Mouse (Mus musculus) thymus, adult 2 months (tissue): Measurements from ENCODE around the gene P4ha2. TPM values are rescaled to one million over a fixed set of nuclear protein-coding genes. Genes with fewer than 3 reads are reported as not detected.

ENCODE experiments used
- DNase-seq: peaks from one replicate; pipeline ENCODE4 v3.0.0; 2021
- H3K27ac ChIP-seq: fragments of 200-500 bp; 2 replicates; pipeline ENCODE4 v1.5.1; 2012; ENCODE audit warnings: low read length, control low read depth; ENCODE audit not compliant: control insufficient read depth, insufficient read depth
- H3K27me3 ChIP-seq: fragments of 200-500 bp; 2 replicates; pipeline ENCODE4 v1.6.1; 2012; ENCODE audit warnings: mild to moderate bottlenecking, low read length, moderate library complexity, mixed read lengths; ENCODE audit not compliant: control insufficient read depth, insufficient read depth
- H3K36me3 ChIP-seq: fragments of 200-500 bp; 2 replicates; pipeline ENCODE4 v1.6.1; 2012; ENCODE audit warnings: mild to moderate bottlenecking, low read length, moderate library complexity; ENCODE audit not compliant: control insufficient read depth, insufficient read depth
- H3K4me1 ChIP-seq: fragments of 200-500 bp; replicated peaks from 2 replicates; pipeline ENCODE4 v1.6.1; 2012; ENCODE audit warnings: low read length; ENCODE audit not compliant: control insufficient read depth, insufficient read depth
- H3K4me3 ChIP-seq: fragments of 200-500 bp; 2 replicates; pipeline ENCODE4 v1.5.1; 2012; ENCODE audit warnings: mild to moderate bottlenecking, low read length, control low read depth, moderate library complexity; ENCODE audit not compliant: control insufficient read depth, insufficient read depth
- CTCF ChIP-seq: fragments of 200-500 bp; IDR thresholded peaks from 2 replicates; pipeline ENCODE4 v1.5.1; 2012; ENCODE audit warnings: mild to moderate bottlenecking, control low read depth, low read length, moderate library complexity, borderline replicate concordance; ENCODE audit not compliant: control insufficient read depth, poor library complexity, insufficient read depth; ENCODE audit errors: extremely low read depth
- POLR2A ChIP-seq: fragments of 200-500 bp; IDR thresholded peaks from 2 replicates; pipeline ENCODE4 v1.6.1; 2012; ENCODE audit warnings: mild to moderate bottlenecking, low read length, control low read depth, moderate library complexity; ENCODE audit not compliant: control insufficient read depth, poor library complexity, insufficient read depth; ENCODE audit errors: extremely low read depth
- WGBS: fragments of 180-500 bp; shearing (Covaris S2); methylation state at CpG from one replicate; pipeline ENCODE4 v1.1.7; 2018; 5-methylcytosine and 5-hydroxymethylcytosine counted together
- polyA plus RNA-seq: library from polyadenylated mRNA; depleted of rRNA; stranded (reverse); fragments of >200 nt; gene quantifications from 2 replicates; pipeline ENCODE4 v1.2.3, GENCODE M21; 2012

Gene P4ha2
- polyA plus RNA-seq, 1 experiment: 4.6 TPM

DNA sequence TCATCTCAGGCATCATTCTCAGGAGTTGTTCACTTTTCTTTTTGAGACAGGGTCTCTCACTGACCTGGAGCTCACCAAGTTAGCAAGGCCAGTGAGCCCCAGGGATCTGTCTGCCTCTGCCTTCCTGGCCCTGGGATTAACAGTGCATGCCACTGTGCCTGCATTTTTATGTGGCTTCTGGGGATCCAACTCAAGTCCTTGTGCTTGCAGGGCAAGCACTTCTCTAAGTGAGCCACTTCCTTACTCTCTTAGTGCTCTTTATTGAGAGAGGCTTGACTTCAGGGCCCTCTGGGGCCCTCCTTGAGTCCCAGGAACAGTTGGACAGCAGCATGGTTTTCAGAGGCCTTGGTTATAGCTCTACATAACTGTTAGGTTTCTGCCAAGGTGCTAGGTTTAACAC, 56.6 kb downstream of the P4ha2 start:
- no peak for TF ChIP-seq CTCF
- TF ChIP-seq POLR2A: no peak
- Histone ChIP-seq H3K36me3 (no peaks in the 10 kb centered on the region), H3K4me1 (peaks cover 34% of the 10 kb centered on the region), H3K27me3 (no peaks in the 10 kb centered on the region), H3K27ac (no peak overlapping the region), H3K4me3 (no peak overlapping the region)
- no peak for DNase-seq

DNA sequence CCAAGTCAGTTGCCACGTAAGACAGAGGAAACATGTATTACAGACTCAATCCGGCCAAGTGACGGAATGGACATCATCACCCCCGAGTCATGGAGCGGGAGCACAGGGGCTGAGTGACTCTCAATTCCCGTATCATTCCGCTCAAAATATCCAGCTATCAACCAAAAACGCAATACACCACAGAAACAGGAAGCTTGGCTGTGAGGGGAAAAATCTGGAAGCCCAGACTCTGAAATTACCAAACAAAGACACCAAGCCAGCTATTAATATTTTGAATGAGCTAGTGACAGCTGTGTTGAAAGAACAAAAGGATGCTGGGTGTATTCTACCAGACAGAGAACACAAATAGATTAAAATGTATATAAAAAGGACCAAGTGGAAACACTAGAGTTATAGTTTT, 57.7 kb downstream of the P4ha2 start:
- no peak for DNase-seq
- TF ChIP-seq CTCF: no peak
- TF ChIP-seq POLR2A: no peak
- Histone ChIP-seq H3K4me3 (no peak overlapping the region), H3K27ac (no peak overlapping the region), H3K36me3 (no peaks in the 10 kb centered on the region), H3K4me1 (peaks cover 38% of the 10 kb centered on the region), H3K27me3 (no peaks in the 10 kb centered on the region)
- WGBS: 91% methylated on average over 8 of the region's 8 CpGs

DNA sequence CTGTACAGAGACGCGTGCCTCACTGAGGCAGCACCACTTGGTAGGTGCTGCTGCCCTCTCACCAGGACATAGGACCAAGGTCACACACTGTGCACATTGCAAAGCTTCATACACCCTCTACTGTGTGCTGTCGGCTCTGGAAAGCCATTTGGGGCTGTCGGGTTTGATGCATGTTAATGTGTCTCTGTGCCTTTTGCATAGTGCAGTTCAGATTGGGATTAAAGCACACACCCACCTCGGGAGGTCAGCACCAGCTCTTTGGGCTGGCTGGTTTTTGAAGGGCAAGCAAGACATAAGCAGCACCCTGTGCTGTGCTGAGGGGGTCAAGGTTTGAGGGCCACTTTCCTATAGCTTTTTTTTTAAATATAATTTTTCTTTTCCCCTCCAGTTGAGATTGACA, 60.5 kb downstream of the P4ha2 start:
- no peak for DNase-seq
- 85% methylated on average over 5 of the region's 5 CpGs for WGBS
- no peaks in the 10 kb centered on the region for H3K27me3 ChIP-seq

DNA sequence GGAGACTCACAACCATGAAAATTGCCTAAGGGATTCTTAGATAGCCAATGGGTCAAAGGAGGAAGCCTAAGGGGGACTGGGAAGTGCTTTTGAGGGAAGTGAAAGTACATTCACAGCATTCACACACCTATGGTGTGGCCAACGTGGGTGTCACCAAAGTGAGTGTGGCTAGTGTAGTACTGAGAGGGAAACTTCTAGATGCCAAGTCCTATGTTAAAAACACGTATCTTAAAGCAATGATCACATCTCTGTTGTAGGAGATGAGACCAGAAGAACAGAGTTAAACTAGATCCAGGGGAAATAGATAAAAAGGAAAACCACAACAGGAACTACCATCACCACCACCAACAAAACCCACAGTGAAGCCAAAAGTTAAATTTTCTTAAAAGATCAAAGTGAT, 61.0 kb downstream of the P4ha2 start:
- 7% methylated on average over 2 of the region's 2 CpGs for WGBS
- no peak overlapping the region for H3K4me3 ChIP-seq
- no peak overlapping the region for H3K27ac ChIP-seq
- peaks cover 34% of the 10 kb centered on the region for H3K4me1 ChIP-seq
- H3K27me3 ChIP-seq: no peaks in the 10 kb centered on the region
- TF ChIP-seq POLR2A (no peak), CTCF (no peak)
- H3K36me3 ChIP-seq: no peaks in the 10 kb centered on the region
- no peak for DNase-seq

More for the DNA sequence above, 60.5 kb downstream of the P4ha2 start:
- H3K4me1 ChIP-seq: peaks cover 39% of the 10 kb centered on the region
- TF ChIP-seq POLR2A: no peak
- no peak overlapping the region for H3K27ac ChIP-seq
- H3K36me3 ChIP-seq: no peaks in the 10 kb centered on the region
- no peak overlapping the region for H3K4me3 ChIP-seq

DNA sequence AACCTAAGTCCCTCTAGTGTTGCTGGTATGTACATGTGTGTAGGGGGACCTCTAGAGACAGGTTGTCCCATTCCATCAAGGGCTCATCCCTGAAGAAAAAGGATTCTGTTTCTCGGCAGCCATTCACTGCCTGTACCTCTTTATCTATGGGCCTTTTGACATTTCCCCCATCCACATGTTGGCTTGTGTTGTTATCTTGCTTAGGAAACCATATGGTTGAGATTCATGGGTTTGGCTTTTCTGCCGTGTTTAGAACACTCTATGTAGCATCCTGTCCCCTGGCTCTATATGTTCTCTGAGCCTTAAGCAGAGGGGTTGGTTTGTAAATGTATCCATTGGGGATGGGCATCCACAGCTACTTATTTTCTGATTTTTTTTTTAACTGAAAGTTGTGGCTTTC, 61.6 kb downstream of the P4ha2 start:
- peaks cover 29% of the 10 kb centered on the region for H3K4me1 ChIP-seq
- H3K36me3 ChIP-seq: no peaks in the 10 kb centered on the region
- no peak for DNase-seq
- 44% methylated on average over 2 of the region's 2 CpGs for WGBS
- no peak for TF ChIP-seq CTCF
- TF ChIP-seq POLR2A: no peak
- H3K27me3 ChIP-seq: no peaks in the 10 kb centered on the region
- H3K27ac ChIP-seq: no peak overlapping the region
- H3K4me3 ChIP-seq: no peak overlapping the region

DNA sequence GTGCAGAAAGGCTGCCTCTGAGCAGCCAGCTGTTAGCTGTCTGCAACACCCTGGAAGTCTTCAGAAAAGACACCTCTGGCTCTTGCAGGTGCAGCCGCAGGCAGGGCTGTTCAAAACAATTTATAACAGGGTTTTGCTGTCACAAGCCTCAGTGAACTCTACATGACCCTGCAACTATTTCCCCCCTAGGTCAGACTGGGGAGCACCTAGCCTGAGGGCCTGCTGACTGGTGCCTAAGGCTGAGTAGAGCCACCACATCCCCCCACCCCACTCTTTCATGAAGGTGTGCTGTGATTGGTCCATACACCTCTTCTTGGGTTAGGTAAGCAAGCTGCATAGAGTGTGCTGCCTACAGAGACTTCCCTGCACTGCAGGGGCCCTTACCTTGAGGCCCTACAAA, 63.1 kb downstream of the P4ha2 start:
- H3K27me3 ChIP-seq: no peaks in the 10 kb centered on the region
- WGBS: 4% methylated on average over 1 of the region's 1 CpGs
- TF ChIP-seq CTCF (no peak), POLR2A (no peak)
- peak; percentile 11 for DNase-seq
- no peak overlapping the region for H3K27ac ChIP-seq
- H3K36me3 ChIP-seq: no peaks in the 10 kb centered on the region
- peaks cover 26% of the 10 kb centered on the region for H3K4me1 ChIP-seq
- no peak overlapping the region for H3K4me3 ChIP-seq

DNA sequence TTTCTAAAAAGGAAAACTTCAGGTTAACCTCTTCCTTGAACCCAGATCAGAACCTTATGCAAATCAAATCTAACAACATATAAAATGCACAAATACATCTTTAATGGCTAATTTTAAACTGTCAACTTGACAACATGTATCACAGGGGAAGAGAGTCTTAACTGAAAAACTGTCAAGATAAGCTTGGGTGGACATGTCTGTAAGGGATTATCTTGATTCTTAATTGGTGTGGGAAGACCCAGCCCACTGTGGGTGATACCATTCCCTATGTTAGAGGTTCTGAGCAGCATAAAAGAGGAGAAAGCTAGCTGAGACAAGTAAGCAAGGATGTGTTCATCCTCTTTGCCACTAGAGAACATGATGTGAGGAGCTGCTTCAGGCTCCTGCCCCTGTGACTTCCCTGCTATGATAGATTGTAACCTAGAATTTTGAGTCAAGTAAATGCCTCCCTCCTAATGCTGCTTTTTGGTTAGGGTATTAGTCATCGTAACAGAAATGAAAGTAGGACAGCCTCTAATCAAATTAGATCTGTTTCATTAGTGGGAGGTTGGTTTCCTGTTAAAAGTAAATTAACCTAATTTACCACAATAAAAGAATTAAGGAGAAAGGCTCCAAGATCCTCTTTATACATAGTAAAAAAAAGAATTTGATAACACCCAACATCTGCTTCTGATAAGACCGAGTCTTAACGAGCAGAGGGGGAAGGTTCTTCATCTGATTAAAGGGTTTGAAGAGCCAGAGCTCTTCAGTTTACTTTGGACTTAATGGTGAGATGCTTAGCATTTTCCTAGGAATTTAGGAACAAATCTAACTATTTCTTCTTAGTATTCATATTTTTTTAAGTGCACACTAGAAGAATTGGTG, 69.8 kb downstream of the P4ha2 start:
- DNase-seq: no peak
- Histone ChIP-seq H3K4me1 (no peaks in the 10 kb centered on the region), H3K4me3 (no peak overlapping the region), H3K27ac (no peak overlapping the region), H3K27me3 (no peaks in the 10 kb centered on the region), H3K36me3 (no peaks in the 10 kb centered on the region)
- WGBS: 80% methylated on average over 3 of the region's 3 CpGs
- no peak for TF ChIP-seq POLR2A
- no peak for TF ChIP-seq CTCF

DNA sequence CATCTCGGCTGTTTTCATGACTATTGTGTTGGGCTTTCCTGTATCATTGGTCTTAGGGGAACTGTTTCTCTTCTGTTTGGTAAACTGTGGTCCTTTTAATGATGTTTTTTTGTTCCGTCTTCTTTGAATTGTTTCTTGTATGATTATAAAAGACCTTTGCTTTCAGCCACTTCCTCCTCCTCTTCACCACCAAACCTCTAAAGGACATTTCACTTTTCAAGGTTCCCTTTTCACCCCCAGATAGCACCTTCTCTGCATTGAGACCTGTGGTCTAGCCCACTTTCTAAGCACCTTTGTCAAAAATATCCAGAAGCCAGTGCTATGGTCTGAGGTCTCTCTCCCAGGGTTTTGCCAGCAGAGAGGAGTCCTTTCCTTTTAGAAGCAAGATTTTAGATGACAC, 71.3 kb downstream of the P4ha2 start:
- DNase-seq: no peak
- Histone ChIP-seq H3K4me1 (no peaks in the 10 kb centered on the region), H3K36me3 (no peaks in the 10 kb centered on the region), H3K27me3 (no peaks in the 10 kb centered on the region), H3K27ac (no peak overlapping the region), H3K4me3 (no peak overlapping the region)
- TF ChIP-seq CTCF (no peak), POLR2A (no peak)
- 22% methylated on average over 2 of the region's 2 CpGs for WGBS
